Mouse (Mus musculus) right cerebral cortex, postnatal 14 days (tissue): ENCODE data around the gene Apom.
A peak's percentile ranks its signal among the peaks of the same experiment; 100 is the strongest.
"Not testable (repeated sequence)": the region's sequence is repeated elsewhere in the genome, so short reads cannot be mapped to it uniquely, and the experiment has no call there.

Experiments used
- DNase-seq: peaks from one replicate; pipeline ENCODE4 v3.0.0; 2022

Apom gene

GRCm38 (mm10) chr17:35126206-35126611, 5.6 kb downstream of the Apom start, which contains the start of gene D17H6S53E:
TSS of gene D17H6S53E (plus strand) at chr17:35126373.
- peak; percentile 73 for DNase-seq

GRCm38 (mm10) chr17:35125578-35125977, 6.3 kb downstream of the Apom start:
- no peak for DNase-seq

GRCm38 (mm10) chr17:35125081-35125480, 6.8 kb downstream of the Apom start:
- DNase-seq: no peak

GRCm38 (mm10) chr17:35124261-35124896, 7.5 kb downstream of the Apom start:
- not testable (repeated sequence) for DNase-seq

GRCm38 (mm10) chr17:35123287-35123686, 8.6 kb downstream of the Apom start:
- not testable (repeated sequence) for DNase-seq

GRCm38 (mm10) chr17:35121871-35122303, 10.0 kb downstream of the Apom start, which contains the start of gene Csnk2b:
TSS of gene Csnk2b (minus strand) at chr17:35122053.
- peak; percentile 60 for DNase-seq

- DNase-seq: peak; percentile 96
These were observed 10.6 kb downstream of the Apom start, which contains the start of gene Gpank1 for GRCm38 (mm10) chr17:35121143-35121799. TSS of gene Gpank1 (plus strand) at chr17:35121455.

GRCm38 (mm10) chr17:35120745-35121142, 11.1 kb downstream of the Apom start:
- no peak for DNase-seq

- DNase-seq: no peak
These were observed 16.5 kb downstream of the Apom start, which contains the start of gene Ly6g5b for GRCm38 (mm10) chr17:35115046-35116019. TSS of gene Ly6g5b (minus strand) at chr17:35115428.

- no peak for DNase-seq
These were observed 20.1 kb downstream of the Apom start for GRCm38 (mm10) chr17:35111774-35112173.

- DNase-seq: no peak
These were observed 23.8 kb downstream of the Apom start, which contains the start of gene Ly6g5c for GRCm38 (mm10) chr17:35108097-35108496. TSS of gene Ly6g5c (plus strand) at chr17:35108279.

- DNase-seq: no peak
These were observed 25.3 kb downstream of the Apom start for GRCm38 (mm10) chr17:35106522-35106921.

- DNase-seq: peak; percentile 43
These were observed 26.0 kb downstream of the Apom start for GRCm38 (mm10) chr17:35105740-35106389.

- no peak for DNase-seq
These were observed 27.1 kb downstream of the Apom start for GRCm38 (mm10) chr17:35104754-35105153.

- no peak for DNase-seq
These were observed 27.8 kb downstream of the Apom start for GRCm38 (mm10) chr17:35104079-35104478.

GRCm38 (mm10) chr17:35103221-35103690, 28.6 kb downstream of the Apom start:
- DNase-seq: no peak

- no peak for DNase-seq
These were observed 29.6 kb downstream of the Apom start for GRCm38 (mm10) chr17:35102299-35102698.

- DNase-seq: no peak
These were observed 30.7 kb downstream of the Apom start for GRCm38 (mm10) chr17:35101161-35101560.

GRCm38 (mm10) chr17:35100196-35100765, 31.6 kb downstream of the Apom start:
- no peak for DNase-seq

GRCm38 (mm10) chr17:35097164-35097655, 34.6 kb downstream of the Apom start:
- peak; percentile 49 for DNase-seq

GRCm38 (mm10) chr17:35096597-35096996, 35.3 kb downstream of the Apom start:
- DNase-seq: no peak
